Mouse (Mus musculus) adrenal gland, adult 2 months (tissue): ENCODE results near the gene Slc5a2. TPM values are rescaled to one million over a fixed set of nuclear protein-coding genes. Genes with fewer than 3 reads are reported as not detected.

Source experiments
- DNase-seq: peaks from one replicate; pipeline ENCODE4 v3.0.0; 2021
- microRNA-seq, 2 experiments: library from miRNA; unstranded; fragments of <30 nt; microRNA quantifications; one replicate each; pipeline ENCODE4 v1.2.0; 2021
- polyA plus RNA-seq: library from polyadenylated mRNA; depleted of rRNA; stranded (reverse); fragments of >200 nt; gene quantifications from 2 replicates; pipeline ENCODE4 v1.2.3, GENCODE M21; 2012; rRNA removed
- total RNA-seq, 2 experiments: library from RNA; stranded (reverse); gene quantifications; 2 replicates each; pipeline ENCODE4 v1.2.3; 2021

Gene Slc5a2
- total and polyA plus RNA-seq, 3 experiments, result 0.17 TPM; not detected in 2

GRCm38 (mm10) chr7:128300952-128301351, 35.5 kb downstream of the Slc5a2 start:
- no peak for DNase-seq

GRCm38 (mm10) chr7:128302151-128302550, 36.7 kb downstream of the Slc5a2 start:
- no peak for DNase-seq

- DNase-seq, result no peak
Measured at GRCm38 (mm10) chr7:128304198-128304597, 38.7 kb downstream of the Slc5a2 start.

- DNase-seq, result no peak
Measured at GRCm38 (mm10) chr7:128304907-128305306, 39.5 kb downstream of the Slc5a2 start.

- DNase-seq, result peak; percentile 67
Measured at GRCm38 (mm10) chr7:128307851-128308250, 42.4 kb downstream of the Slc5a2 start.

- DNase-seq, result no peak
Measured at GRCm38 (mm10) chr7:128309216-128309615, 43.8 kb downstream of the Slc5a2 start.

GRCm38 (mm10) chr7:128309776-128310175, 44.3 kb downstream of the Slc5a2 start:
- DNase-seq, result no peak

- DNase-seq, result peak; percentile 87
Measured at GRCm38 (mm10) chr7:128310229-128310688, 44.8 kb downstream of the Slc5a2 start.

GRCm38 (mm10) chr7:128311263-128311662, 45.8 kb downstream of the Slc5a2 start:
- no peak for DNase-seq

- peak; percentile 1 for DNase-seq
Measured at GRCm38 (mm10) chr7:128311811-128312210, 46.4 kb downstream of the Slc5a2 start.

- DNase-seq, result no peak
Measured at GRCm38 (mm10) chr7:128312375-128313059, 47.1 kb downstream of the Slc5a2 start.

GRCm38 (mm10) chr7:128313601-128314000, 48.1 kb downstream of the Slc5a2 start:
- DNase-seq, result no peak

GRCm38 (mm10) chr7:128314491-128314890, 49.0 kb downstream of the Slc5a2 start:
- DNase-seq, result no peak

GRCm38 (mm10) chr7:128317011-128317410, 51.6 kb downstream of the Slc5a2 start:
- DNase-seq, result no peak

- DNase-seq, result no peak
Measured at GRCm38 (mm10) chr7:128319140-128319539, 53.7 kb downstream of the Slc5a2 start.

- DNase-seq, result no peak
Measured at GRCm38 (mm10) chr7:128320219-128320816, 54.9 kb downstream of the Slc5a2 start.

- DNase-seq, result no peak
Measured at GRCm38 (mm10) chr7:128321260-128321659, 55.8 kb downstream of the Slc5a2 start.

Small RNA genes within 50 kb of the gene (microRNA-seq; reads per million reads assigned to microRNA genes)
- gene Mir3103, result 1.1 to 1.2 reads per million in 2 experiments

Other genes with a start within 250 kb of the Slc5a2 start
- gene Itgam, start 203.0 kb upstream of the Slc5a2 start, total RNA-seq, result 1 to 10 TPM; 5.5 to 9.1 TPM
- gene Itgam, start 203.0 kb upstream of the Slc5a2 start, polyA plus RNA-seq, result 2.0 and 2.2 TPM in 2 replicates
- not detected for gene Gm49368, start 203.0 kb upstream of the Slc5a2 start, total RNA-seq
- not detected in 2 replicates for gene Gm49368, start 203.0 kb upstream of the Slc5a2 start, polyA plus RNA-seq
- 1 to 10 TPM; 1.4 to 2.4 TPM for gene Itgax, start 136.1 kb upstream of the Slc5a2 start, total RNA-seq
- gene Itgax, start 136.1 kb upstream of the Slc5a2 start, polyA plus RNA-seq, result 1.7 and 1.8 TPM in 2 replicates
- gene Itgad, start 111.3 kb upstream of the Slc5a2 start, total RNA-seq, result under 1 TPM in 1 of 2 experiments, not detected in 1; 0.07 TPM
- 0.04 and 0.07 TPM in 2 replicates for gene Itgad, start 111.3 kb upstream of the Slc5a2 start, polyA plus RNA-seq
- 1 to 10 TPM in 1 of 2 experiments, not detected in 1; 8.0 TPM for gene Cox6a2, start 59.3 kb upstream of the Slc5a2 start, total RNA-seq
- 1.7 and 2.9 TPM in 2 replicates for gene Cox6a2, start 59.3 kb upstream of the Slc5a2 start, polyA plus RNA-seq
- 10 to 100 TPM; 18.6 to 20.1 TPM for gene Armc5, start 28.3 kb upstream of the Slc5a2 start, total RNA-seq
- 64.3 and 68.0 TPM in 2 replicates for gene Armc5, start 28.3 kb upstream of the Slc5a2 start, polyA plus RNA-seq
- gene 9130023H24Rik, start 27.6 kb upstream of the Slc5a2 start, total RNA-seq, result 1 to 10 TPM; 5.1 to 8.7 TPM
- gene 9130023H24Rik, start 27.6 kb upstream of the Slc5a2 start, polyA plus RNA-seq, result 1.4 TPM in 2 replicates
- gene Tgfb1i1, start 18.8 kb upstream of the Slc5a2 start, total RNA-seq, result 10 to 100 TPM; 24.0 to 30.2 TPM
- 35.1 and 35.8 TPM in 2 replicates for gene Tgfb1i1, start 18.8 kb upstream of the Slc5a2 start, polyA plus RNA-seq
- 10 to 100 TPM; 28.6 to 33.0 TPM for gene BC017158, start 32.5 kb downstream of the Slc5a2 start, total RNA-seq
- gene BC017158, start 32.5 kb downstream of the Slc5a2 start, polyA plus RNA-seq, result 62.7 and 66.8 TPM in 2 replicates
- 10 to 100 TPM; 10.5 to 23.8 TPM for gene Rgs10, start 153.1 kb downstream of the Slc5a2 start, total RNA-seq
- gene Rgs10, start 153.1 kb downstream of the Slc5a2 start, polyA plus RNA-seq, result 9.1 and 11.9 TPM in 2 replicates
- gene Tial1, start 196.1 kb downstream of the Slc5a2 start, total RNA-seq, result 10 to 100 TPM; 73.1 to 96.3 TPM
- 26.4 and 33.0 TPM in 2 replicates for gene Tial1, start 196.1 kb downstream of the Slc5a2 start, polyA plus RNA-seq